Mouse (Mus musculus) inflammation-experienced regulatory T-cells (primary cell): ENCODE data around the gene Ccnb1. TPM values are rescaled to one million over a fixed set of nuclear protein-coding genes. Genes with fewer than 3 reads are reported as not detected.

Source experiments
- polyA plus RNA-seq, 2 experiments: library from polyadenylated mRNA; unstranded; fragments of 100-300 nt; shearing (Covaris generic); gene quantifications; one replicate each; pipeline ENCODE4 v1.2.1; 2017

Ccnb1 gene
- 1 to 10 TPM; 2.4 to 4.6 TPM for polyA plus RNA-seq

GRCm38 (mm10) chr13:100786414-100786867 lies at the start of gene Ccnb1:
Gene Ccnb1, minus strand, starts transcription at chr13:100786570.

DNA sequence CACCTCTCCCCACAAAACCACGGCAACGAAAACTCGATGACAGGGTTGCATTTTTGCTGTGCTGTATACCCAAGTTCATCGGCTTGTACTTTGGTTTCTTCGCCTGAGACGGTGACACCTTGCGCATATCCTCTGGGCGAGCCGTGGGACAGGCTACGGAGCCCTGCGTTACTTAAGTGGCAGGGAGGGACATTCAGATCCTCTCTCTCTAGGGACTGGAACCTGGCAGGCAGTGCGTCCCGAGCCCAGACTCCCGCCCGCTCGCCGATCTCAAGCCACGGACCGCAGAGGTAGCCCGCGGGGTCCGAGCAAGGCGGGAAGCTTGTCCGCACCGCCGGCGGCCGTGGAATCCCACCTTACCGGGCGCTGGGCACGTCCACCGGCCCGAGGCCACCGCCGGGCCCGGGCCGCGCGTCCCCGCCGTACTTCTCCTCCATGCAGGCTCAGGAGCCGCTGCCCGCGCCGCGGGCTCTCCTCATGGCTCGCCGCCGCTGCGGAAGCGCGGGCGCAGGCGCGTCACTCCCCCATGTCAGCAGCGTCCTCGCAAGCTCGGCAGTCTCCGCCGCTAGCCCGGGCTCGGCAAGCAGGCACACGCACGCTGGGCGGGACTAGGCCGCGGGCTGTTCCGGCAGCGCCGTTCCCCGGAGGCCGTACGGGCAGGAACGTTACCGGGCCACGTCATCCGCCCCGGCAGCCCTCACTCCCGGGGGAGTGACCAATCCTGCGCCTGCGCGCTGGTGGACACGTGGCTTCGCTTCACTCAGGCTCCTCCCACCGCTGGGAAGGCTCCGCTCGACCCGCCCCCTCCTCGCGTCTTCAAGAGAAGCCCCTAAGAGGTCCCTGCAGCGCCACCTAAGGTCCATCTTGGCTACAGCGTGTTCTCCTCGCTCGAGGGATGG lies 46.6 kb upstream of the Ccnb1 start, which contains the start of gene Slc30a5:
Gene Slc30a5 (minus strand): TSS at position 687 of the 899 bp plus-strand sequence.

GRCm38 (mm10) chr13:100775252-100776055 lies 10.9 kb downstream of the Ccnb1 start, which contains the start of gene Cenph:
Gene Cenph, minus strand, starts transcription at chr13:100775899.

GRCm38 (mm10) chr13:100744036-100744744 lies 42.2 kb downstream of the Ccnb1 start, which contains the start of gene Mrps36:
Gene Mrps36, minus strand, starts transcription at chr13:100744659.

DNA sequence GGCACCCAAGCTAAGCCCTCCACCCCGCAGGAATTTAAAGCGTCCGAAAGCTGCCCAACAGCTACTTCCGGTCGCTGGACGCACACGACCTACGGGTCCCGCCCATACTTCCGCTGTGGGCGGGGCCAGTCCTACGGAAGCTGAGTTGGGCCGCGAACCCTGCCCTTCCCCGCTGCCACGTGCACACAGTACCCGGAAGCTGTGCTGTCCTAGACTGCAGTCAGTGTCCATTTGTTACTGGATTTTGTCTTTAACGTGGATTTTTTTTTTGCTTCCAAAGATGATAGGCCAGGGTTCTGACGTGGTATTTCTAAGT lies 55.6 kb downstream of the Ccnb1 start, which contains the start of gene Cdk7:
Gene Cdk7 (minus strand): TSS at position 79 of the 316 bp plus-strand sequence.

Other genes starting within 250 kb of the Ccnb1 start
- 1 to 10 TPM; 1.4 to 3.8 TPM for gene Ocln, start 233.9 kb downstream of the Ccnb1 start, polyA plus RNA-seq
- gene Marveld2, start 169.6 kb downstream of the Ccnb1 start, polyA plus RNA-seq, result 10 to 100 TPM in 1 of 2 experiments, 1 to 10 TPM in 1; 9.3 to 11.7 TPM
- gene Ak6, start 135.6 kb downstream of the Ccnb1 start, polyA plus RNA-seq, result 100 to 1,000 TPM; 100 to 126 TPM
- 10 to 100 TPM; 24.5 to 30.6 TPM for gene Rad17, start 135.5 kb downstream of the Ccnb1 start, polyA plus RNA-seq
- 1 to 10 TPM; 2.8 to 6.3 TPM for gene Taf9, start 135.0 kb downstream of the Ccnb1 start, polyA plus RNA-seq
- 10 to 100 TPM; 23.1 to 26.7 TPM for gene Ccdc125, start 116.9 kb downstream of the Ccnb1 start, polyA plus RNA-seq
- gene Cdk7, start 55.6 kb downstream of the Ccnb1 start, polyA plus RNA-seq, result 10 to 100 TPM; 80.4 to 85.6 TPM
- 10 to 100 TPM; 81.1 to 88.2 TPM for gene Mrps36, start 41.9 kb downstream of the Ccnb1 start, polyA plus RNA-seq
- 1 to 10 TPM; 2.1 to 3.7 TPM for gene Cenph, start 10.7 kb downstream of the Ccnb1 start, polyA plus RNA-seq
- gene Slc30a5, start 46.9 kb upstream of the Ccnb1 start, polyA plus RNA-seq, result 10 to 100 TPM; 50.6 to 55.0 TPM